Mouse (Mus musculus): ENCODE measurements around the gene Foxl2. TPM values are rescaled to one million over a fixed set of nuclear protein-coding genes. Genes with fewer than 3 reads are reported as not detected.
A peak's percentile ranks its signal among the peaks of the same experiment; 100 is the strongest.

The Foxl2 gene
- polyA plus RNA-seq, 1 experiment from 2014 or later: not detected

DNA sequence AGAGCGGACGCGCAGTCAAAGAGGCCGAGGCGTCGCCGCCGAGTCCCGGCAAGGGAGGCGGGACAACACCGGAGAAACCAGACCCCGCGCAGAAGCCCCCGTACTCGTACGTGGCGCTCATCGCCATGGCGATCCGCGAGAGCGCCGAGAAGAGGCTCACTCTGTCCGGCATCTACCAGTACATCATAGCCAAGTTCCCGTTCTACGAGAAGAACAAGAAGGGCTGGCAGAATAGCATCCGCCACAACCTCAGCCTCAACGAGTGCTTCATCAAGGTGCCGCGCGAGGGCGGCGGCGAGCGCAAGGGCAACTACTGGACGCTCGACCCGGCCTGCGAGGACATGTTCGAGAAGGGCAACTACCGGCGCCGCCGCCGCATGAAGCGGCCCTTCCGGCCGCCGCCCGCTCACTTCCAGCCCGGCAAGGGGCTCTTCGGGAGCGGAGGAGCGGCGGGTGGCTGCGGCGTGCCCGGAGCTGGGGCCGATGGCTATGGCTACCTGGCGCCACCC lies 682 bp downstream of the Foxl2 start:
- no peaks in the 10 kb centered on the region for H3K36me3 ChIP-seq (ENCODE audit: insufficient read depth, low read length)
- peak overlapping the region; percentile 67 for H3K4me2 ChIP-seq (replicated peaks; ENCODE audit: low read depth, low read length)
- ATAC-seq (no peak), DNase-seq (ENCODE audit: low spot score) (no peak)
- H3K4me1 ChIP-seq (ENCODE audit: insufficient read depth, low read depth, low read length): peaks cover 17% of the 10 kb centered on the region
- H3K9ac ChIP-seq (replicated peaks; ENCODE audit: low read depth): no peak overlapping the region
- H3K4me3 ChIP-seq (ENCODE audit: low read depth, low read length): peak overlapping the region; percentile 39
- TF ChIP-seq CTCF (IDR thresholded peaks at IDR 0.05) (peak; percentile 38), EP300 (IDR thresholded peaks at IDR 0.05) (no peak)
- no peak overlapping the region for H3K27ac ChIP-seq (ENCODE audit: low read length)
- peaks cover 96% of the 10 kb centered on the region for H3K27me3 ChIP-seq (replicated peaks; ENCODE audit: insufficient read depth, low read length)
- 1% methylated on average over 51 of the region's 60 CpGs for WGBS
- no peaks in the 10 kb centered on the region for H3K9me3 ChIP-seq (ENCODE audit: low read length)

DNA sequence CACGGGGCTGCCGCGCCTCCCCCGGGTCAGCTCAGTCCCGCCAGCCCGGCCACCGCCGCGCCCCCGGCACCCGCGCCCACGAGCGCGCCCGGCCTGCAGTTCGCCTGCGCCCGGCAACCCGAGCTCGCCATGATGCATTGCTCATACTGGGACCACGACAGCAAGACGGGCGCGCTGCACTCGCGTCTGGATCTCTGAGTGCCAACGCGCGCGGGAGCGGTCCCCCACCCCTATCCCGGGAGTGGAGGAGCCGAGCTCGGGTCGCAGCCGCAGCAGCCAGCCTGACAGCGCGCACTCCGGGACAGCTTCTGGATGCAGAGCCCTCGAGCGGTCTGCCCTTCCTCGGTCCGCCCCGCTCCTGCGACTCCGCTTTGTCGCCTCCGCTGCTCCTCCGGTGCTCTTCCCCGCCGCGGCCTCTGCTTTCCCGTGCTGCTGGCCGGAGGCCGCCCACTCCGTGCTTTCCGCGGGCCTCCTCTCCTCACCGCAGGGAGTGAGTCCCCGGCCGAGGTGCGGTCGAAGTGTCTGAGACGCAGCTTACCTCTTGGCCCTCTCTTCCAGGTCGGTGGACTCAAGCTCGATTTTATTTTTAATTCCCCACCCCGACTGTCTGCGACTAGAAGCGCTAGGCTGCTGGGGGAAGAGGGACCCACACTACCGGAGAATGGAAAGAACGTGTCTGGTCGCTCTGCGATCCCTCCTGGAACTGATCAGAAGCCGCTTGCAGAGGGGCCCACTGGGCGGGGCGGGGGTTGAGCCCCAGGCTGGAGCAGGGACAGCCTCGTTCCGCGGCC lies 1.7 kb downstream of the Foxl2 start:
- under 1% methylated on average over 59 of the region's 80 CpGs for WGBS
- Histone ChIP-seq H3K36me3 (ENCODE audit: insufficient read depth, low read length) (no peaks in the 10 kb centered on the region), H3K9ac (replicated peaks; ENCODE audit: low read depth) (no peak overlapping the region), H3K27ac (ENCODE audit: low read length) (no peak overlapping the region), H3K4me2 (replicated peaks; ENCODE audit: low read depth, low read length) (peak overlapping the region; percentile 67), H3K27me3 (replicated peaks; ENCODE audit: insufficient read depth, low read length) (peaks cover 96% of the 10 kb centered on the region), H3K4me3 (ENCODE audit: low read depth, low read length) (peak overlapping the region; percentile 39), H3K9me3 (ENCODE audit: low read length) (no peaks in the 10 kb centered on the region), H3K4me1 (ENCODE audit: insufficient read depth, low read depth, low read length) (peaks cover 17% of the 10 kb centered on the region)
- DNase-seq (ENCODE audit: low spot score): no peak
- TF ChIP-seq EP300 (IDR thresholded peaks at IDR 0.05) (no peak), CTCF (IDR thresholded peaks at IDR 0.05) (no peak)
- ATAC-seq: peak; percentile 48

DNA sequence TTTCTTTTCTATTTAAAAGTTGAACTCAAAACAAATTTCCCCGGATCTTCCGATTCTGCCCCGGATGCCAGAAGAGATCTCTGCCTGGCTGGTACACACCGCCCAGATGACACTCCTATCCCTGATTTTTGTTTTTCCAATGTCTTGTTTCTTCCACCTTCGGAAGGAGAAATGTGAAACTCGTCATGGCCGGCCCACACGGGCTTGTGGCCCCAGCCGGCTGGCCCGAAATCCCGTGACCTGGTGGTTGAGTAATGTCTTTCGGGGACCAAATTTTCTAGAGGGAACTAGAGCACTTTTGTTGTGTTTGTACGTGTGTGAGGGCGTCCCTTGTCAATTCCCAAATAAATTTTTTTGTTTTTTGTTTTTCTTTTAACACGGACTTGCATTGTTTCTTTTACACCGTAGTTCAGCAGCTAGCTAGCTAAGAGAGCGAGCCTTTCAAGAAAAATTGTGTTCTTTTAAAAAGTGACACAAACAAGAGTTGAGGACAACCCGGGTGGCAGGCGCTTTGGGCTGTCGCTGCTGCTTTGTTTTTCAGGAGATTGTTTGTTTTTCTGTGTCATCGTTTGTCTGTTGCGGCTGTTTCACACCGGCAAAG lies 2.8 kb downstream of the Foxl2 start:
- TF ChIP-seq CTCF (IDR thresholded peaks at IDR 0.05) (no peak), EP300 (IDR thresholded peaks at IDR 0.05) (no peak)
- no peak overlapping the region for H3K27ac ChIP-seq (ENCODE audit: low read length)
- H3K9ac ChIP-seq (replicated peaks; ENCODE audit: low read depth): no peak overlapping the region
- H3K4me1 ChIP-seq (ENCODE audit: insufficient read depth, low read depth, low read length): peaks cover 17% of the 10 kb centered on the region
- ATAC-seq: no peak
- WGBS: 2% methylated on average over 23 of the region's 23 CpGs
- peaks cover 98% of the 10 kb centered on the region for H3K27me3 ChIP-seq (replicated peaks; ENCODE audit: insufficient read depth, low read length)
- no peaks in the 10 kb centered on the region for H3K9me3 ChIP-seq (ENCODE audit: low read length)
- no peak overlapping the region for H3K4me2 ChIP-seq (replicated peaks; ENCODE audit: low read depth, low read length)
- no peak overlapping the region for H3K4me3 ChIP-seq (ENCODE audit: low read depth, low read length)
- DNase-seq (ENCODE audit: low spot score): no peak
- no peaks in the 10 kb centered on the region for H3K36me3 ChIP-seq (ENCODE audit: insufficient read depth, low read length)

DNA sequence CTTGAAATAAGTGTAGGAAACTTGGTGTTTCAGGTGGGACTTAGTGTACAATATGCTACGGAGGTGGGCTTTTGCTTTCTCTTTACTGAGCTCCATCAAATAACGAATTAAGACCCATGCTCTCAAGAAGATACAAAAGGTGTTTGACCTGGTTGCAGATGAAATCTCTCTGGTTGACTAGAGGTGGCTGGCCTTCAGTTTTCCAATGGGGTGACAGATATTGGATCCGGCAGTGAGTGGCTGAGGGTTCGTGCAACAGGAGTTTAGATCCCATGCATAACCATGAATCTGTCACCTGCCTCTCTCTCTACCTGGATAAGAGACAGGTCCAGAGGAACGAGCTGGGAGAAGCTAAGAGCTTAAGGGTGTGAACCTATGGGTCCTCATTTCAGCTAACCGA lies 3.5 kb downstream of the Foxl2 start:
- no peak for ATAC-seq
- TF ChIP-seq EP300 (IDR thresholded peaks at IDR 0.05): no peak
- no peak for TF ChIP-seq CTCF (IDR thresholded peaks at IDR 0.05)
- Histone ChIP-seq H3K4me2 (replicated peaks; ENCODE audit: low read depth, low read length) (no peak overlapping the region), H3K36me3 (ENCODE audit: insufficient read depth, low read length) (no peaks in the 10 kb centered on the region), H3K4me3 (ENCODE audit: low read depth, low read length) (no peak overlapping the region), H3K9me3 (ENCODE audit: low read length) (no peaks in the 10 kb centered on the region), H3K4me1 (ENCODE audit: insufficient read depth, low read depth, low read length) (peaks cover 17% of the 10 kb centered on the region), H3K9ac (replicated peaks; ENCODE audit: low read depth) (no peak overlapping the region), H3K27me3 (replicated peaks; ENCODE audit: insufficient read depth, low read length) (peaks cover 97% of the 10 kb centered on the region), H3K27ac (ENCODE audit: low read length) (no peak overlapping the region)
- DNase-seq (ENCODE audit: low spot score): no peak
- WGBS: 8% methylated on average over 6 of the region's 6 CpGs

DNA sequence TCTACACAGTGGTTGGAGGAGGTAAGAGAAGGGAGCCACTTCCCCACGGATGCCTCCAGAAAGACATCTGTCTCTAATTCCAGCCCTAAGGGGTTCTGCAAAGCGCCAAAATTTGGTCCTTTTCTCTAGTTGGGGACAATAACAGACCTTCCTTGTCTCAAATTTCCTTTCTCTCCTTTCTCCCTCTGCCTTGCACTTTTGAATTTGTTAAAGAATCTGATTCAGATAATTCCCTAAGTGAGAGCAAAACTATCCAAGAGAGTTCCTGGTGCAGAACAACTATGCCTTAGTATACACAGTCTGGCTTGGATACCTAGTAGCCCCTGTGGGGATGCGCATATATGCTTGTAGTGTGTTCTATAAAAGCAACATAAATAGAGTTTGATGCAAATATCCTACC lies 4.8 kb downstream of the Foxl2 start:
- no peak overlapping the region for H3K4me2 ChIP-seq (replicated peaks; ENCODE audit: low read depth, low read length)
- DNase-seq (ENCODE audit: low spot score) (no peak), ATAC-seq (no peak)
- no peak for TF ChIP-seq EP300 (IDR thresholded peaks at IDR 0.05)
- TF ChIP-seq CTCF (IDR thresholded peaks at IDR 0.05): no peak
- H3K4me1 ChIP-seq (ENCODE audit: insufficient read depth, low read depth, low read length): peaks cover 13% of the 10 kb centered on the region
- 29% methylated on average over 3 of the region's 3 CpGs for WGBS
- H3K27me3 ChIP-seq (replicated peaks; ENCODE audit: insufficient read depth, low read length): peaks cover 96% of the 10 kb centered on the region
- no peak overlapping the region for H3K4me3 ChIP-seq (ENCODE audit: low read depth, low read length)
- no peak overlapping the region for H3K27ac ChIP-seq (ENCODE audit: low read length)
- no peak overlapping the region for H3K9ac ChIP-seq (replicated peaks; ENCODE audit: low read depth)
- no peaks in the 10 kb centered on the region for H3K36me3 ChIP-seq (ENCODE audit: insufficient read depth, low read length)
- H3K9me3 ChIP-seq (ENCODE audit: low read length): no peaks in the 10 kb centered on the region

DNA sequence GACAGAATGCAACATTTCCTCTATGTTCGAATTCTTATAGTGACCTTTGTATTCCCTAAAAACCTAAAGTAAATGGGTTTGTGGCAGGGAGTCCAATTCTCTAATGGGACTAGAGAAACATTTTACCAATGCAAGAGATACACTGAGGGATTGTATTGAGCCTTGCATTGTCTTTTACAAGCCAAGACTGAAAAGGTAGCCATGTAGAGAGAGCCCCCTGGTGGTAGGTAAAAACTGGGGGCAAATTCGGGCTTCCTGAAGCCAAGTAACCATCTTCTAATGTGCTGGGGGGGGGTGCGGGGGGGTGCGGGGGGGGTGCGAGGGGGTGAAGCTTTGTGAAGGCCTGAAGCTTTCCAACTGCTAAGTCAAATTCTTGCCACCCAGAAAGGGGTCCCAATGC lies 5.3 kb downstream of the Foxl2 start:
- Histone ChIP-seq H3K4me2 (replicated peaks; ENCODE audit: low read depth, low read length) (no peak overlapping the region), H3K36me3 (ENCODE audit: insufficient read depth, low read length) (no peaks in the 10 kb centered on the region), H3K27ac (ENCODE audit: low read length) (no peak overlapping the region), H3K4me1 (ENCODE audit: insufficient read depth, low read depth, low read length) (peaks cover 8% of the 10 kb centered on the region), H3K4me3 (ENCODE audit: low read depth, low read length) (no peak overlapping the region), H3K27me3 (replicated peaks; ENCODE audit: insufficient read depth, low read length) (peaks cover 96% of the 10 kb centered on the region), H3K9ac (replicated peaks; ENCODE audit: low read depth) (no peak overlapping the region), H3K9me3 (ENCODE audit: low read length) (no peaks in the 10 kb centered on the region)
- no peak for TF ChIP-seq EP300 (IDR thresholded peaks at IDR 0.05)
- peak; percentile 36 for TF ChIP-seq CTCF (IDR thresholded peaks at IDR 0.05)
- ATAC-seq: no peak
- 23% methylated on average over 5 of the region's 5 CpGs for WGBS
- DNase-seq (ENCODE audit: low spot score): no peak

Data from lung, postnatal 0 days (tissue).